Mouse (Mus musculus): Measurements from ENCODE around the gene Sirt5.

Sirt5 gene

GRCm38 (mm10) chr13:43372892-43373291, 7.6 kb downstream of the Sirt5 start:
- no peak for DNase-seq (ENCODE audit: low read depth in 2 of 2, low spot score in 2 of 2)

GRCm38 (mm10) chr13:43374205-43374604, 8.9 kb downstream of the Sirt5 start:
- no peak for DNase-seq (ENCODE audit: low read depth in 2 of 2, low spot score in 2 of 2)

GRCm38 (mm10) chr13:43374918-43375432, 9.7 kb downstream of the Sirt5 start:
- DNase-seq (ENCODE audit: low read depth in 2 of 2, low spot score in 2 of 2) = no peak

GRCm38 (mm10) chr13:43379989-43380388, 14.7 kb downstream of the Sirt5 start:
- no peak for DNase-seq (ENCODE audit: low read depth in 2 of 2, low spot score in 2 of 2)

- DNase-seq (ENCODE audit: low read depth in 2 of 2, low spot score in 2 of 2) = no peak
Observed at GRCm38 (mm10) chr13:43385321-43385720, 20.0 kb downstream of the Sirt5 start.

- no peak for DNase-seq (ENCODE audit: low read depth in 2 of 2, low spot score in 2 of 2)
Observed at GRCm38 (mm10) chr13:43397700-43398296, 32.5 kb downstream of the Sirt5 start.

GRCm38 (mm10) chr13:43398297-43399080, 33.2 kb downstream of the Sirt5 start, which contains the start of gene Nol7:
Nol7 (plus strand) TSS chr13:43398390.
- DNase-seq (ENCODE audit: low read depth in 2 of 2, low spot score in 2 of 2) = peak; percentile 93 to 95

GRCm38 (mm10) chr13:43399576-43399975, 34.3 kb downstream of the Sirt5 start:
- no peak for DNase-seq (ENCODE audit: low read depth in 2 of 2, low spot score in 2 of 2)

GRCm38 (mm10) chr13:43412311-43412710, 47.0 kb downstream of the Sirt5 start:
- no peak for DNase-seq (ENCODE audit: low read depth in 2 of 2, low spot score in 2 of 2)

- no peak for DNase-seq (ENCODE audit: low read depth in 2 of 2, low spot score in 2 of 2)
Observed at GRCm38 (mm10) chr13:43413611-43414010, 48.3 kb downstream of the Sirt5 start.

- DNase-seq (ENCODE audit: low read depth in 2 of 2, low spot score in 2 of 2) = no peak
Observed at GRCm38 (mm10) chr13:43415249-43415648, 50.0 kb downstream of the Sirt5 start.

- DNase-seq (ENCODE audit: low read depth in 2 of 2, low spot score in 2 of 2) = no peak
Observed at GRCm38 (mm10) chr13:43428436-43428835, 63.1 kb downstream of the Sirt5 start.

GRCm38 (mm10) chr13:43433395-43433794, 68.1 kb downstream of the Sirt5 start:
- DNase-seq (ENCODE audit: low read depth in 2 of 2, low spot score in 2 of 2) = no peak

GRCm38 (mm10) chr13:43440376-43440775, 75.1 kb downstream of the Sirt5 start:
- DNase-seq (ENCODE audit: low read depth in 2 of 2, low spot score in 2 of 2) = no peak

- DNase-seq (ENCODE audit: low read depth in 2 of 2, low spot score in 2 of 2) = no peak
Observed at GRCm38 (mm10) chr13:43442551-43442950, 77.3 kb downstream of the Sirt5 start.

GRCm38 (mm10) chr13:43443706-43444105, 78.4 kb downstream of the Sirt5 start:
- DNase-seq (ENCODE audit: low read depth in 2 of 2, low spot score in 2 of 2) = no peak

GRCm38 (mm10) chr13:43444717-43445116, 79.4 kb downstream of the Sirt5 start:
- DNase-seq (ENCODE audit: low read depth in 2 of 2, low spot score in 2 of 2) = no peak

All from CD8-positive naive resting alpha-beta T cell, adult 2 months (primary cell).